Mouse (Mus musculus) ES-Bruce4 (cell line): Measurements from ENCODE around the gene Cks1b. TPM values are rescaled to one million over a fixed set of nuclear protein-coding genes. Genes with fewer than 3 reads are reported as not detected.
A peak's percentile ranks its signal among the peaks of the same experiment; 100 is the strongest.

Experiments used
- H3K27ac ChIP-seq: 2 replicates; pipeline ENCODE4 v1.5.1; 2012; ENCODE audit warnings: low read length, inconsistent platforms; ENCODE audit not compliant: insufficient read depth
- H3K27me3 ChIP-seq: 2 replicates; pipeline ENCODE4 v1.6.1; 2012; ENCODE audit warnings: mild to moderate bottlenecking, low read length, inconsistent platforms; ENCODE audit not compliant: control insufficient read depth, poor library complexity, insufficient read depth, severe bottlenecking
- H3K36me3 ChIP-seq: 2 replicates; pipeline ENCODE4 v1.6.1; 2012; ENCODE audit warnings: inconsistent platforms, mild to moderate bottlenecking, low read length, moderate library complexity; ENCODE audit not compliant: control insufficient read depth, poor library complexity, insufficient read depth, severe bottlenecking
- H3K4me1 ChIP-seq: one replicate; pipeline ENCODE4 v1.8.1; 2011; ENCODE audit warnings: low read length; ENCODE audit not compliant: control insufficient read depth, insufficient read depth
- H3K4me3 ChIP-seq: 2 replicates; pipeline ENCODE4 v1.5.1; 2011; ENCODE audit warnings: low read depth, mild to moderate bottlenecking, low read length
- H3K9ac ChIP-seq: 2 replicates; pipeline ENCODE4 v1.6.1; 2012; ENCODE audit warnings: low read depth, mild to moderate bottlenecking, inconsistent platforms; ENCODE audit not compliant: poor library complexity, severe bottlenecking
- H3K9me3 ChIP-seq: replicated peaks from 2 replicates; pipeline ENCODE4 v1.6.1; 2012; ENCODE audit warnings: mild to moderate bottlenecking, low read length, inconsistent platforms; ENCODE audit not compliant: control insufficient read depth, poor library complexity, insufficient read depth, severe bottlenecking
- CTCF ChIP-seq: IDR thresholded peaks from one replicate; pipeline ENCODE4 v1.8.1; 2011; ENCODE audit warnings: low read depth, low read length
- EP300 ChIP-seq: IDR thresholded peaks from 2 replicates; pipeline ENCODE4 v1.6.1; 2011; ENCODE audit warnings: low read depth, low read length; ENCODE audit not compliant: insufficient read depth
- POLR2A ChIP-seq: IDR thresholded peaks from one replicate; pipeline ENCODE4 v1.8.1; 2011; ENCODE audit warnings: low read length; ENCODE audit not compliant: insufficient read depth
- polyA plus RNA-seq: library from polyadenylated mRNA; stranded (reverse); fragments of >200 nt; gene quantifications from 2 replicates; pipeline ENCODE4 v1.2.4, GENCODE M21; 2011; ENCODE audit warnings: low read depth; ENCODE audit not compliant: missing spikeins, insufficient read depth, insufficient read length

Gene Cks1b
- polyA plus RNA-seq, 1 experiment: 290 TPM

DNA sequence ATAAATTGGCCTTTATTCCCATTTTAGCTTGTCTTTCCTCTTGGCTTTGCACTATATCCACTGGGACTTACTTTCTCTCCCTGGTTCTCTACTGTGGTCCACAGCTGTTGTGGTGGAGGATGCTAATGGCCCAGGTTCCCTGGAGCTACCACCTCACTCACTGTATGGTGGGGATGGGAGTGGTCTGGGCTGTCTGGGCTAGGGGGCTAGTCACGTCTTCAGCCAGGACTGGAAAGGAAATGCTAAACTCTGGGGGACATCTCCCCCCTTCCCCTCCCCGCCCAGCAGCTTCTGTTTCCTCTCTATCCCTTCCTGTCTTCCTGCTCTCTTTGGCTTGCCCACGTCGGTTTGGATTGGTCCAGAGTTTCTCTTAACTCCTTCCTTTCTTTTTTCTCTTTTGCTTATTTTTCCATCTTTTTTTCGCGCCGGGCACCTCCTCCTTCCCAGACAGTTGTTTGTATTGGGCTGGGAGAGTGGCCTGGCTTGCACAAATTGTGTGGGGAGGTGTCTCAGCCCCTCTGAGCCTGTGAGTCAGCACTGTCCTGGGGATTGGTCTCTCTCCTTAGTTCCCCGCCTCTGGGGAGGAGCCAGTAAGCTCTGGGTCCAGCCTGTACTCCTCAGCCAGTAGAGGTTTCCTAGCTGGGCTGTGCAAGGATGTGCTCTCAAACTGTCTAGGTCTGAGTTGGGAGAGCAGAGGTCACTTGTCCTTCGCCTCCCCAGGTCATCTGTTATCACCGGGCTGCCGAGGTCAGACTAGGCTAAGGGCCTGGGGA, 3.0 kb upstream of the Cks1b start:
- H3K27me3 ChIP-seq: no peaks in the 10 kb centered on the region
- H3K27ac ChIP-seq: peak overlapping the region; percentile 86
- peaks cover 13% of the 10 kb centered on the region for H3K4me1 ChIP-seq
- H3K4me3 ChIP-seq: peak overlapping the region; percentile 85
- TF ChIP-seq CTCF (no peak), POLR2A (peak; percentile 86), EP300 (peak; percentile 63)
- H3K9me3 ChIP-seq: no peaks in the 10 kb centered on the region
- H3K36me3 ChIP-seq: peaks cover 4% of the 10 kb centered on the region
- peak overlapping the region; percentile 82 for H3K9ac ChIP-seq

DNA sequence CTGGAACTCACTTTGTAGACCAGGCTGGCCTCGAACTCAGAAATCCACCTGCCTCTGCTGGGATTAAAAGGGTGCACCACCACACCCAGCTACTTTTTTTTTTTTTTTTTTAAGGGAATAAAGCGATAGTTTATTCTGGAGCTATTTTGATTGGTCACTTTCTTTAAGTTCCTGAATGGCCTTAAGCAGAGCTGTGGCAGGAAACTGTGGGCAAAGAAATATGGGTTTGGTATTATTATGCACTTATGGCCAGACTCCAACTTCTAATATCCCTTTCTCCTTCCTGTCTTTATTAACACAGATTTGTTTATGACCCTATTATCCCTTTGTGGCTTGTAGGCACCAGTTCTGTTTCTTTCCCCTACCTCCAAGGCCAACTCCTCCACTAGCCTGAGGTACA, 2.2 kb upstream of the Cks1b start:
- Histone ChIP-seq H3K9ac (peak overlapping the region; percentile 89), H3K27ac (peak overlapping the region; percentile 86), H3K4me1 (peaks cover 13% of the 10 kb centered on the region), H3K27me3 (no peaks in the 10 kb centered on the region), H3K36me3 (peaks cover 12% of the 10 kb centered on the region), H3K9me3 (no peaks in the 10 kb centered on the region), H3K4me3 (0 out of 2 replicates have a peak overlapping the region, but pooled peaks have one; percentile 85)
- TF ChIP-seq EP300 (no peak), CTCF (no peak), POLR2A (no peak)

DNA sequence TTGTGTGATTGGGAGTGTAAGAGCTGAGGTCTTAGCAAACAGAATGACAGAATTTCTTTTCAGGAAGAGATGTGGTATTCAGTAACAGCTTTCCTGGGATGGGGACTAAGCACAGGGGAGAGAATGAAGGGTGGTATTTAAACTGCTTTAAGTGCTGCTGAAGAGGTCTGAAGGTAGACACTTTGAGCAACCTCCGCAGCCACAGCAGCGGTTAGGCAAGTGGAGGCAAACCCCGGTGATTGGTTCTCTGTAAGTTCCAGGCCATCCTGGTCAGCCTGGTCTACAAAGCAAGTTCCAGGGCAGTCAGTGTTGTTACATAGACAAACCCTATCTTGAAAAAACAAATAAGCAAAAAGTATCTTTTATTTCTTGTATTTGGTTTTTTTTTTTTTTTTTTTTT, 1.8 kb upstream of the Cks1b start:
- peaks cover 10% of the 10 kb centered on the region for H3K4me1 ChIP-seq
- H3K9me3 ChIP-seq: no peaks in the 10 kb centered on the region
- H3K27ac ChIP-seq: peak overlapping the region; percentile 95
- no peaks in the 10 kb centered on the region for H3K27me3 ChIP-seq
- peak overlapping the region; percentile 94 for H3K4me3 ChIP-seq
- peak overlapping the region; percentile 89 for H3K9ac ChIP-seq
- TF ChIP-seq POLR2A (no peak), CTCF (no peak), EP300 (no peak)
- peaks cover 17% of the 10 kb centered on the region for H3K36me3 ChIP-seq

DNA sequence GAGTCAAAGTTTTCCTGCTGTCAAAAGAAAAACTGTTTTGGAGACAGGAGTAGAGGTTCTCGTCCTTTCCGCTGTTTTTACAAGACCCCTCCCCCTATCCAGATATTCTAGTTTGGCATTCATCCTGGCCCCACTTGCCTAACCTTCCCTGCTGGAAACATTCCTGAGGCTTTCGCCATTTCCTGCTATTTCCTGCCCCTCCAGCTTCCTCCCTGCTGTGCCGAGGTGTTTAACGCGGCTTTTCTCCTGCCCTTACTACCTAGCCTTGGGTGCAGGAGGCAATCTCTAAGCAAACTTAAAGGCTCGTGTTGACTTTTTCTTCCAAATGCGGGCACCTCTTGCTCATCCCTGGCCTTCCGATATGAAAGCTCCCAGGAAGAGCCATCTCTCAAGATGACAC, 1.4 kb upstream of the Cks1b start:
- Histone ChIP-seq H3K36me3 (peaks cover 21% of the 10 kb centered on the region), H3K9me3 (no peaks in the 10 kb centered on the region), H3K27ac (peak overlapping the region; percentile 95), H3K4me1 (peaks cover 9% of the 10 kb centered on the region), H3K9ac (peak overlapping the region; percentile 89), H3K4me3 (peak overlapping the region; percentile 94), H3K27me3 (no peaks in the 10 kb centered on the region)
- TF ChIP-seq CTCF (no peak), EP300 (peak; percentile 77; the same call in 1 of the 2 replicates), POLR2A (no peak)

DNA sequence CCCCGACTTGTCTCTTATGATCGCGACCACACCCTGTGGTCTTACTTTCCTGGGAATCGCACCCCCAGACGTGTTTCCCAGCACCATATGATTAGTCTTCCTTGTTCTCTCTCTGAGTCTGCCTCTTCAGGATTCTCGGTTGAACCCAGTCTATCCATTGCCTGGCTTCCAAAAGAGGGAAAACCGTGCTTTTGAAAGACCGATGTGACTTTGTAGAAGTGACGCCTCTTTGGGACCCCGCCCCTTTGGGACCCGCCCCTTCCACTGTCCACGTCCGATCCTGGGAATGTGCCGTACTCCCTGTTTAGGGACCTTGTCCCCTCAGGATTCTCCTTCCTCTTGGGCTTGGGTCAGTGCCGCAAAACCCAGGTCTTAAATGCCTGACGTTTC, 673 bp upstream of the Cks1b start:
- Histone ChIP-seq H3K4me3 (peak overlapping the region; percentile 94), H3K4me1 (peaks cover 3% of the 10 kb centered on the region), H3K9me3 (no peaks in the 10 kb centered on the region), H3K36me3 (peaks cover 25% of the 10 kb centered on the region), H3K9ac (peak overlapping the region; percentile 89), H3K27me3 (no peaks in the 10 kb centered on the region), H3K27ac (peak overlapping the region; percentile 95)
- no peak for TF ChIP-seq EP300
- TF ChIP-seq CTCF: no peak
- TF ChIP-seq POLR2A: no peak

DNA sequence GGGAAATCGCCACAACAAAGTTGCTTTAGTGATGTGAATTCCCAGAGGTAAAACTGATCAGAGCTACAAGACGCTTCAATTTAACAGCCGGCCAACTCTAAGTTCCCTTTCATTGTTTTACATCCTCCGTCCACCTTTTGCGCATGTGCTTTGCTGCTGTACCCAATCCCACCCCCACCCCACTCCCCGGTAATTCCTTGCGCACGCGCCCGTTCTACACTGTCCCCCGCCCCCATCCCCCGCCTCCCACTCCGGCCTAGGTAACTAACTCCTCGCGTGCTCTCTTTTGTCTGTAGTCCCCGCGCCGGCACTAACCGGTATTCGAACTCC, 378 bp downstream of the Cks1b start:
- H3K27ac ChIP-seq: peak overlapping the region; percentile 93
- H3K36me3 ChIP-seq: peaks cover 26% of the 10 kb centered on the region
- H3K4me1 ChIP-seq: peaks cover 2% of the 10 kb centered on the region

More for the DNA sequence above, 378 bp downstream of the Cks1b start:
- no peaks in the 10 kb centered on the region for H3K9me3 ChIP-seq
- peak overlapping the region; percentile 89 for H3K9ac ChIP-seq
- no peak for TF ChIP-seq POLR2A
- TF ChIP-seq EP300: peak; percentile 20; the same call in 1 of the 2 replicates
- TF ChIP-seq CTCF: no peak
- no peaks in the 10 kb centered on the region for H3K27me3 ChIP-seq
- peak overlapping the region; percentile 97 for H3K4me3 ChIP-seq
